Mouse (Mus musculus) neural tube, embryonic 13.5 days (tissue): ENCODE measurements around the gene Gm49342. TPM values are rescaled to one million over a fixed set of nuclear protein-coding genes. Genes with fewer than 3 reads are reported as not detected.
"Not testable (repeated sequence)": the region's sequence is repeated elsewhere in the genome, so short reads cannot be mapped to it uniquely, and the experiment has no call there.

Experiments used
- ATAC-seq: fragments of 200-750 bp; cut with Nextera tagmentation; 2 replicates; pipeline ENCODE4 v1.8.0; 2017; ENCODE audit warnings: low read depth, mild to moderate bottlenecking, moderate TSS enrichment, moderate library complexity
- H3K27ac ChIP-seq: fragments of 300-500 bp; sonication (generic); replicated peaks from 2 replicates; pipeline ENCODE4 v1.5.1; 2015; ENCODE audit warnings: moderate library complexity, mild to moderate bottlenecking, inconsistent platforms
- H3K27me3 ChIP-seq: fragments of 300-500 bp; sonication (generic); 2 replicates; pipeline ENCODE4 v1.6.1; 2015; ENCODE audit warnings: mild to moderate bottlenecking, inconsistent platforms
- H3K36me3 ChIP-seq: fragments of 300-500 bp; sonication (generic); 2 replicates; pipeline ENCODE4 v1.6.1; 2015; ENCODE audit warnings: mild to moderate bottlenecking, inconsistent platforms
- H3K4me1 ChIP-seq: fragments of 300-500 bp; sonication (generic); replicated peaks from 2 replicates; pipeline ENCODE4 v1.6.1; 2015; ENCODE audit warnings: inconsistent platforms
- H3K4me2 ChIP-seq: fragments of 300-500 bp; sonication (generic); 2 replicates; pipeline ENCODE4 v1.6.1; 2015; ENCODE audit warnings: inconsistent platforms, mild to moderate bottlenecking, moderate library complexity
- H3K4me3 ChIP-seq: fragments of 300-500 bp; sonication (generic); 2 replicates; pipeline ENCODE4 v1.5.1; 2015; ENCODE audit warnings: mild to moderate bottlenecking, inconsistent platforms
- H3K9ac ChIP-seq: fragments of 300-500 bp; sonication (generic); 2 replicates; pipeline ENCODE4 v1.6.1; 2015; ENCODE audit warnings: moderate library complexity, mild to moderate bottlenecking, inconsistent platforms
- H3K9me3 ChIP-seq: fragments of 300-500 bp; sonication (generic); 2 replicates; pipeline ENCODE4 v1.6.1; 2016; ENCODE audit warnings: inconsistent platforms
- WGBS: fragments of 180-500 bp; shearing (Covaris S2); methylation state at CpG from one replicate; pipeline ENCODE4 v1.1.7; 2015; 5-methylcytosine and 5-hydroxymethylcytosine counted together
- polyA plus RNA-seq: library from polyadenylated mRNA; unstranded; fragments of >200 nt; fragmentation: Nextera tagmentation; extraction: Ambion mirVana; gene quantifications from 2 replicates; pipeline ENCODE4 v1.2.1, GENCODE M21; 2015

The Gm49342 gene
- polyA plus RNA-seq: 2.7 TPM in 1 of 2 replicates, not detected in the other

DNA sequence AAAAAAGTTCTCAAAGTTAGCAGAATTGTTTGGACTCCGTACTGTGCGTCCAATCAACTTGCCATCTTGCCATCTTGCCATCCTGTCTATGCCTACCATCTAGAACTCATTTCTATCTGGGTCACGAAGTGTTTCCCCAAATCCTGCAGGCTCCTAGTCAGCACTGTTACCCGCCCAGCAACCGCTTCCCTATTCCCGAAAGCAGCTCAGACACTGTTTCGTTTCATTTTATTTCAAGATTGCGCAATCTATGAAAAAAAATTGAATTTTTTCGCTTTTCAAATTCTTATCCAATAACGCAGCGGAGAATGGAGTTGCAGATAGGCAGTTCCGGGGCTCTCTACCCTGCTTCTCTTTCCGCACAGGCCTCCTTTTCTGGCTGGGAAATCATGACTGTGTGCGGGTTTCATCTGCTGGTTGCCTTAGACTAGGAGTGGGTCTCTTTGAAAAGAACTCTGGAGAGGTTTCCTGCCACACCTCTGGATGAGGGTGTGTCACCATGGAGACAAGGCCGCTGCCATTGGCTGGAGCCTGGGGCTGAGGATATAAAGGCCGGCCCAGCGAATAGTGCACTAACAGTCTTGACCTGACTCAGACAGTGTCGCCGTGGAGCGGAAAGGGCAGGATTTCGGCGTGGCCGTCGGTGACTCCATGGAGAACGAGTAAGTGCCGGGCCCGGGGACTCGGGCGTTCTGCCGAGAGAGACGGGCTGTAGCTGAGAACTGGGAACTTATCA, at the start of gene Gm49342:
Gene Gm49342, plus strand, starts transcription at position 586 of the 736 bp plus-strand sequence.
- H3K9me3 ChIP-seq: no peaks in the 10 kb centered on the region
- H3K4me1 ChIP-seq: peaks cover 14% of the 10 kb centered on the region
- peak; percentile 96 for ATAC-seq
- H3K9ac ChIP-seq: peak within 1 kb of the TSS; percentile 68
- WGBS: 19% methylated on average over 31 of the region's 31 CpGs
- H3K4me3 ChIP-seq: peak within 1 kb of the TSS; percentile 48
- H3K4me2 ChIP-seq: peak within 1 kb of the TSS; percentile 64
- peak within 1 kb of the TSS; percentile 89 for H3K27ac ChIP-seq
- H3K27me3 ChIP-seq: no peaks in the 10 kb centered on the region
- H3K36me3 ChIP-seq: no peaks in the 10 kb centered on the region

DNA sequence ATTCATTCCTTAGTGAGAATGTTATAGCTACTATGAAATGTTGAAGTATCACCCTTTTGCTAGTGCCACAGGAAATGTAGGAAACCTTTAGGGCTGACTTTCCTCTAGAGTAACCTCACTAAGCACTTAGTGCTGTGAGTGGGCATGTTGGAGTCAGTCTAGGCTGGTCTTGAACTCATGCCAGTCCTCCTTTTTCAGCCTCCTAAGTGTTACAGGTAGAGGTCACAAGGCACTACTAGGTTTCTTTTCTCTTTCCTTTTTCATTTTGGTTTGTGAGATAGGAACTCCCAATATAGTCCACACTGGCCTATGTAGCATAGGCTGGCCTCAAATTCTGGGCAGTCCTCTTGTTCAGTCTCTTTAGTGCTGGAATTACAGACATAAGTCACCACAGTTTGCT, 48.9 kb upstream of the Gm49342 start:
- peaks cover 10% of the 10 kb centered on the region; the same call in 1 of the 2 replicates for H3K27me3 ChIP-seq
- H3K4me1 ChIP-seq: peaks cover 16% of the 10 kb centered on the region
- no peaks in the 10 kb centered on the region for H3K9me3 ChIP-seq
- H3K4me3 ChIP-seq: no peak overlapping the region
- no peaks in the 10 kb centered on the region for H3K36me3 ChIP-seq
- no peak overlapping the region for H3K9ac ChIP-seq
- no peak for ATAC-seq
- H3K4me2 ChIP-seq: no peak overlapping the region
- H3K27ac ChIP-seq: no peak overlapping the region

DNA sequence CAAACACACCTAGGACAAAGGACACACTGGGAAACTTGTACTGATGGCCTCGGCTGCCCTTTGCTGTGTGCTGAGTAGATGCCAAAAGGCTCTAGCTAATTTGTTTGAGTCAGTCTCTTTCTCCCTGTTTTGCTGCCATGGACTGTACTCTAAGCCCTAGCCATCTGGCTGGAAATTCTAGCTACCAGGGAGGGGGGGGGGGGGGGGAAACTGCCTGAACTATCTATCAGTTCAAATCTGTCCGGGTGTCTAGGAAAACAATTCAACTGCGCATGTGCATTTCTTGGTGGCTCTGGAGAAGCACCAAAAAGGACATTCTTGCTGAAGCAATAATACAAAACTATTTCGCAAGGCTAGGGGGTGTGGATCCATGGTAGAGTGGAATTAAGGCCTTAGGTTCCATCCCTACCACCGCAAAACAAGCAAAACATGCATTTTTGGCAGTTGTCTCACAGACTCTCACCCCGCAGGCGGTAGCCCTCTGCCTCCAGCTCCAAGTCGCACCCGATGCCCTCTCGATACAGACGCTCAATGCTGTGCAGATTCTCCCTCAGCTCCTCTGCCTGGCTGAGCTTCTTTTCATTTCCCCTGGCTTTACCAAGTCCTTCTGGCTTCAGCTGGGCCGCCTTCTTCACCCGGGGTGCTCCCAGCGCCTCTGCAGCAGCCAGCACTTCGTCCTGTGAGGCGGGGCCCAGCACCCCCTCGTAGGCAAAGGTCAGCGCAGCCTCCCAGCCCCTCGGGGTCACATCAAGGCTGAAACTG, 48.2 kb upstream of the Gm49342 start:
- WGBS: 19% methylated on average over 19 of the region's 19 CpGs
- H3K27ac ChIP-seq: 0 out of 2 replicates have a peak overlapping the region, but pooled peaks have one; percentile 23

DNA sequence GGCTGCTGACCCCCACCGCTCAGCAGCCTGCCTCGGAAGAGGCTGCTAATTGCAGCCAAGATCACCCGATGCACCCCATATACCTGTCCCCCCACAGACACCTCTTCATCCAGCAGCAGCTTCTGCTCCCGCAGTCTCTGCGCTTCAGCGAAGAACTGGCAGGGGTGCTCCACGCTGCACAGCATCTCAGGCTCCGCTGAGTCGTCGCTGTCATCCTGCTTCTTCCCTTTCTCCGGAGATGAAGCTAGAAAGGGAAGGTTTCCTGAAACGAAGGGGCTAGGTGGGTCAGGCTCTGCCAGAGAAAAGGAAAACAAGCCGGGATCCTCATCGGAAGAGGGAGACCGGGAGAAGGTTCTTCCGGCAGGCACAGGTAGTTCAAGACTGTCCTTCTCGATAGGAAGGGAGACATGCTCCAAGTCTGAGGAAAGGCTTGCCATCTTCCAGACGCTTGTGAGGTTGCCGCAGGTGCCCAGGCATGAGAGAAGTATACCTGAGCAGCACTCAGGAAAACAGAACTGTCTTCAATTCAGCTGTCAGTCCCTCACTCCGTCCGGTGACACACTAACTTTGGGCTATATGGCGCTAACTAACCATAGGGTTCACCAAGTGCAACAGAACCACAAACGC, 47.5 kb upstream of the Gm49342 start:
- H3K27me3 ChIP-seq: peaks cover 10% of the 10 kb centered on the region; the same call in 1 of the 2 replicates
- H3K27ac ChIP-seq: 0 out of 2 replicates have a peak overlapping the region, but pooled peaks have one; percentile 23
- peak; percentile 91 for ATAC-seq
- 20% methylated on average over 23 of the region's 23 CpGs for WGBS
- no peaks in the 10 kb centered on the region for H3K36me3 ChIP-seq
- H3K4me3 ChIP-seq: peak overlapping the region; percentile 52
- peak overlapping the region; percentile 76 for H3K9ac ChIP-seq
- H3K4me2 ChIP-seq: peak overlapping the region; percentile 91
- peaks cover 16% of the 10 kb centered on the region for H3K4me1 ChIP-seq
- no peaks in the 10 kb centered on the region for H3K9me3 ChIP-seq

More for the DNA sequence above, 48.2 kb upstream of the Gm49342 start:
- peak overlapping the region; percentile 52 for H3K4me3 ChIP-seq
- peak; percentile 70 for ATAC-seq
- H3K36me3 ChIP-seq: no peaks in the 10 kb centered on the region
- H3K9me3 ChIP-seq: no peaks in the 10 kb centered on the region
- H3K4me1 ChIP-seq: peaks cover 16% of the 10 kb centered on the region
- H3K27me3 ChIP-seq: peaks cover 10% of the 10 kb centered on the region; the same call in 1 of the 2 replicates
- H3K9ac ChIP-seq: peak overlapping the region; percentile 76
- peak overlapping the region; percentile 91 for H3K4me2 ChIP-seq

DNA sequence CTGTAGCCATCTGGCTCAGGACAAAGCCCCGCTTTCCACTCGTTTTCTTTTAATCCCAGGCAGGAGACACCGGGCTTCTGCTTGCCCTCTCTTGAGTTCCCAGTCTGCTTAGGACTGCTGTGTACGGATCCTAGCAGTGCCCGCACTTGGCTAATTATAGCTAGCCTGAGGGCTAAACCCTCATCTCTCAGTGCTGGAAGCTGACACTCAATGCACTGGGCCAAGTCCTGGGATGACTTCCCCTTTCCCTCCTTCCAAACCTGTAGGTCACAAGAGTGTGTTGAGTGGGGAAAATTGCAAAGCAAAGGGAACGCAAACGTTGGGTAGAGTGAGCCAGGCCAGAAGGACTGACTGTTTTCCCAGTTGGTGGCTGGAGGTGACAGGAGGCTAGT, 46.9 kb upstream of the Gm49342 start, which contains the start of gene Klhl33:
Gene Klhl33, minus strand, starts transcription at position 134 of the 392 bp plus-strand sequence.
- 0 out of 2 replicates have a peak, but pooled peaks have one; percentile 15 for ATAC-seq
- no peaks in the 10 kb centered on the region for H3K36me3 ChIP-seq
- peak within 1 kb of the TSS; percentile 76 for H3K9ac ChIP-seq
- peaks cover 16% of the 10 kb centered on the region for H3K4me1 ChIP-seq
- no peaks in the 10 kb centered on the region for H3K9me3 ChIP-seq
- H3K4me3 ChIP-seq: peak within 1 kb of the TSS; percentile 52
- 49% methylated on average over 7 of the region's 7 CpGs for WGBS
- peak within 1 kb of the TSS; percentile 91 for H3K4me2 ChIP-seq
- 0 out of 2 replicates have a peak within 1 kb of the TSS, but pooled peaks have one; percentile 23 for H3K27ac ChIP-seq
- peaks cover 10% of the 10 kb centered on the region; the same call in 1 of the 2 replicates for H3K27me3 ChIP-seq

DNA sequence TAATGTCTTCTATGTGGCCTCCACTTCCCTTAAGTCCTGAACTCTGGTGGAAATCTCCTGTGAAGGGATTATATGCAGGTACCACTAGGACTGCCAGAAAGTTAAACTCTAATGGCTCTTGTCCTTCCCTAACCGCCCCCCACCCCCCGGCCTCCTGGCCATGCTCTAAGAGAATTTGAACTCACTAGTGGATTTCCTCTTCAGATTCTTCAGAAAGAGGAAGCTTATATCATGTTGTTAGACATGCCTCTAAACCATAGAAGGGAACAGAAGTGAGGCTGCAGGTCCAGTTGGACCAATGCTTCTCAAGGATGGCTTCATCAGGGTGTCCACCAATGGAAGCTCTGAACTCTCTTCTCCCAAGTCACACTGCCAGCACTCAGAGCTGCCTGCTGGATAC, 46.3 kb upstream of the Gm49342 start:
- Histone ChIP-seq H3K27me3 (peaks cover 10% of the 10 kb centered on the region; the same call in 1 of the 2 replicates), H3K4me1 (peaks cover 16% of the 10 kb centered on the region)
- H3K4me2 ChIP-seq, H3K4me3 ChIP-seq, ATAC-seq, H3K36me3 ChIP-seq, H3K27ac ChIP-seq, H3K9ac ChIP-seq, H3K9me3 ChIP-seq: not testable (repeated sequence)
- WGBS: 93% methylated on average over 2 of the region's 2 CpGs

DNA sequence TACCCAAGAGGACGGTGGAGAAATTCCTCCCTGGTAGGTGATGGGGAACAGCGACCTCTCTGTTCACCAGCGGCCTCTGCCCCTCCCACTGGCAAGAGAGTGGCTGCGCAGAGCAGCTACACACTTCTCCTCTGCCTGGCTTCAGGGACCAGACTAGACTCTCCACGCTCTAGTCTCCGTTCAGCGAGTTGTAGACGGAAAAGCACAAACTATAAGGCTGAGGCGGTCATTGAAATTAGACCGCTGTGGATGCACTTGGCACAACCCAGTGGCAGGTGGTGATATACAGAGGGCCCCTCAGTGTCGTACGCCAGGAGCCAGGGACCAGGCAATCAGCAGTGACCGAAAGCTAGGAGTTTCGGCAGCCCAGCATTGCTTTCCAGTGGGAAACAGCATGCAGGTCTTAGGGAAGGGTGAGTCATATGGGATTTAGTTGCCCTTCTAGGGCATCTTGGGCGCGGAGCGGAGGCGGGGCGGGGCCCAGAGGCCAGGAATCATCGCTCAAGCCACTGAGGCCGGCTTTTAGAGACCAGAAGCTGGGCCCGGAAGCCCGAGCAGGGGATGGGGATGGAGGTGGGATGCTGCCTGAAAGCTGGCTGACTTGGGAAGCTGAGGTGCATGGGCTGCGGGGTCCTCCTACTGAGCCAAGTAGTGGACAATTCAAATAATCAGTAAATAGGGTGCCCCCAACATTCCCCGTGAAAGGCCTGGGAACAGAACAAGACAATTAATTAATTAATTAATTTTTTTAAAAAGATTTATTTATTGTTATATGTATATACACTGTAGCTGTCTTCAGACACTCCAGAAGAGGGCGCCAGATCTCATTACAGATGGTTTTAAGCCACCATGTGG, 40.1 kb upstream of the Gm49342 start:
- WGBS: 4% methylated on average over 26 of the region's 26 CpGs
- Histone ChIP-seq H3K27me3 (no peaks in the 10 kb centered on the region), H3K36me3 (no peaks in the 10 kb centered on the region), H3K4me2 (peak overlapping the region; percentile 64), H3K4me1 (peaks cover 8% of the 10 kb centered on the region), H3K9ac (peak overlapping the region; percentile 61), H3K9me3 (no peaks in the 10 kb centered on the region), H3K27ac (no peak overlapping the region; the same call in 1 of the 2 replicates), H3K4me3 (peak overlapping the region; percentile 41)
- peak; percentile 89 for ATAC-seq

DNA sequence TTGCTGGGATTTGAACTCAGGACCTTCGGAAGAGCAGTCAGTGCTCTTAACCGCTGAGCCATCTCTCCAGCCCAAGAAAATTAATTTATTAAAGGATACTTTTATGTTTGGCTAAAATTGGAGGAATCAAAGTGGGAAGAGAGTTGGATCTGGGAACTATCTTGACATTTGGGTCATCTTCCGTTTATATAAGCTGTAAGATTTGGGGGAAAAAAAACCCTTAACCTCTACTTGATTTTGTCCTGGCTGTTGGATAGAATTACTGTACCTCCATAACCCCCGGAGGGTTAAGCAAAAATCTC, 39.5 kb upstream of the Gm49342 start:
- H3K4me3 ChIP-seq: no peak overlapping the region
- no peak overlapping the region for H3K9ac ChIP-seq
- no peak overlapping the region for H3K27ac ChIP-seq
- ATAC-seq: no peak
- H3K4me1 ChIP-seq: peaks cover 8% of the 10 kb centered on the region
- no peaks in the 10 kb centered on the region for H3K27me3 ChIP-seq
- no peak overlapping the region for H3K4me2 ChIP-seq
- H3K9me3 ChIP-seq: no peaks in the 10 kb centered on the region
- WGBS: 84% methylated on average over 4 of the region's 4 CpGs
- H3K36me3 ChIP-seq: no peaks in the 10 kb centered on the region

DNA sequence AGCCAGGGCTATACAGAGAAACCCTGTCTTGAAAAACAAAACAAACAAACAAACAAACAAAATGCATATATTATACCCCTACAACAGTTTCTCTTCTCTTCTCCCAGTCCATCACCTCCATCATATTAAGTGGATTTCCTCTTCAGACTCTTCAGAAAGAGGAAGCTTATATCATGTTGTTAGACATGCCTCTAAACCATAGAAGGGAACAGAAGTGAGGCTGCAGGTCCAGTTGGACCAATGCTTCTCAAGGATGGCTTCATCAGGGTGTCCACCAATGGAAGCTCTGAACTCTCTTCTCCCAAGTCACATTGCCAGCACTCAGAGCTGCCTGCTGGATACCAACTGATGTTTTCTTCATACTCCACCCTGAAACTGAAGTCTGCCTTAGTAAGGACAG, 39.0 kb upstream of the Gm49342 start:
- not testable (repeated sequence) for H3K9ac ChIP-seq, H3K27ac ChIP-seq, ATAC-seq

DNA sequence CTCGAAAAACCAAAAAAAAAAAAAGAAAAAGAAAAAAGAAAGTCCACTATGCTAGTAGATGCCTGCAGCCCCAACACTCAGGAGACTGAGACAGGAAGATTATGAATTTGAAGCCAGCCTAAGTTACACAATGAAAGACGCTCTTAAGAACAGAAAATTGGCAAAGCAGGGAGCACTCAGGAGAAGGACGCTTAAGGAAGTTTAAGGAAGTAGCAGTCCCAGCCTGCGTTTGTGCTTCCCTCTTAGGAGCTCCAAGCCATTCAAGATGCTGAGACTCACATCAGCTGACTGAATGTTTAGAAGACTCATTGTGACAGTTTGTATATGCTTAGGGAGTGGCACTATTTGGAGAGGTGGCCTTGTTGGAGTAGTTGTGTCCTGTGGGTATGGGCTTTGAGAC, 36.2 kb upstream of the Gm49342 start:
- Histone ChIP-seq H3K9ac (no peak overlapping the region), H3K36me3 (peaks cover 21% of the 10 kb centered on the region), H3K4me3 (no peak overlapping the region), H3K27ac (no peak overlapping the region), H3K9me3 (no peaks in the 10 kb centered on the region), H3K27me3 (no peaks in the 10 kb centered on the region), H3K4me1 (peaks cover 8% of the 10 kb centered on the region), H3K4me2 (no peak overlapping the region)
- ATAC-seq: no peak
- 82% methylated on average over 4 of the region's 4 CpGs for WGBS

More for the DNA sequence above, 39.0 kb upstream of the Gm49342 start:
- H3K27me3 ChIP-seq, H3K4me1 ChIP-seq, H3K4me2 ChIP-seq, H3K36me3 ChIP-seq, H3K9me3 ChIP-seq, H3K4me3 ChIP-seq: not testable (repeated sequence)

DNA sequence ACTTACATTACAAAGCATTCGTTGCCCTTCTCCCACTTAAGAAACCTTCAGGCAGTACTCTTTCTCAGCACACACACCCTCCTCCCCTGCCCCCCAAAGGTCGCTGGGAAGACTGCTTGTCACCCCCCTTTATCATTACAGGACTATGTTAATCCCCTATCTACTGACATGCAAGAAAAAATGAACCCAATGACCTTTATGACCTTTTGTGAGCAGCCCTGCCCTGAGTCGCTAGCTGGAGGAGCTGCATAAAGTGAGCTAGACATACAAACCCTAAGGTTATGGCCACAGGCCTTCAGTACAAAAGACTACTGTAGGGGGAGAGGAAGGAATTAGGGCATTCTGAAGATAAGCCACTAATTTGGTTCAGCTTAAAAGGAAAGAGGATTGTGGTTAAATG, 33.0 kb upstream of the Gm49342 start:
- ATAC-seq: no peak
- no peaks in the 10 kb centered on the region for H3K9me3 ChIP-seq
- H3K4me2 ChIP-seq: no peak overlapping the region
- WGBS: 63% methylated on average over 3 of the region's 3 CpGs
- no peaks in the 10 kb centered on the region for H3K27me3 ChIP-seq
- no peak overlapping the region for H3K27ac ChIP-seq
- H3K36me3 ChIP-seq: peaks cover 51% of the 10 kb centered on the region
- no peak overlapping the region for H3K9ac ChIP-seq
- H3K4me1 ChIP-seq: no peaks in the 10 kb centered on the region
- H3K4me3 ChIP-seq: no peak overlapping the region
